7 mouse cellular contexts compared by ENCODE assay signal in genomic region chr13:74507981-74508380, GRCm38 (mm10). TPM values are rescaled to one million over a fixed set of nuclear protein-coding genes. Genes with fewer than 3 reads are reported as not detected.
A peak's percentile ranks its signal among the peaks of the same experiment; 100 is the strongest.
DNase-seq lines count a peak whose midpoint lies in the region; ATAC-seq and TF ChIP-seq lines count a peak whose summit lies in the region.
"Not testable (repeated sequence)": the region's sequence is repeated elsewhere in the genome, so short reads cannot be mapped to it uniquely, and the experiment has no call there.

No protein-coding gene starts in this region.

- not testable (repeated sequence) for TF ChIP-seq POLR2A in kidney, adult 2 months (IDR thresholded peaks at IDR 0.05; ENCODE audit: low read depth, low read length)

- not testable (repeated sequence) for H3K27me3 ChIP-seq in intestine, postnatal 0 days (replicated peaks; ENCODE audit: control insufficient read depth, insufficient read depth, low read length); kidney, adult 2 months (replicated peaks; ENCODE audit: control insufficient read depth, insufficient read depth, low read length)

- ATAC-seq in intestine, postnatal 0 days, result peak; percentile 61

- H3K4me3 ChIP-seq in intestine, postnatal 0 days (ENCODE audit: low read depth, low read length); kidney, adult 2 months (ENCODE audit: insufficient read depth, low read depth, low read length): not testable (repeated sequence)

- H3K9me3 ChIP-seq in intestine, postnatal 0 days (ENCODE audit: control insufficient read depth), result not testable (repeated sequence)

- H3K27ac ChIP-seq in intestine, postnatal 0 days (ENCODE audit: low read depth, low read length); kidney, adult 2 months (ENCODE audit: insufficient read depth, low read depth, low read length): not testable (repeated sequence)

- WGBS in intestine, postnatal 0 days, result 69% methylated on average over 6 of the region's 6 CpGs
- 81% methylated on average over 6 of the region's 6 CpGs for WGBS in kidney, adult 2 months

- not testable (repeated sequence) for H3K4me2 ChIP-seq in intestine, postnatal 0 days (replicated peaks; ENCODE audit: low read depth)

- DNase-seq in ES-CJ7 (ENCODE audit: low read depth, low spot score), result peak; percentile 37
- DNase-seq in ZHBTc4 (ENCODE audit: low read depth, low spot score), result peak; percentile 48
- DNase-seq in kidney, adult 2 months, result peak; percentile 75
- DNase-seq in kidney, postnatal 25 days, result peak; percentile 9 to 47
- DNase-seq in thymus, postnatal 14 days, result peak; percentile 13
- DNase-seq in yolk sac, embryonic 10.5 days (ENCODE audit: low spot score), result peak; percentile 22

- not testable (repeated sequence) for H3K9ac ChIP-seq in intestine, postnatal 0 days (ENCODE audit: low read depth, low read length)

- H3K4me1 ChIP-seq in intestine, postnatal 0 days (replicated peaks; ENCODE audit: control insufficient read depth, insufficient read depth, low read length); kidney, adult 2 months (ENCODE audit: control insufficient read depth, insufficient read depth, low read length): not testable (repeated sequence)

- not testable (repeated sequence) for H3K36me3 ChIP-seq in intestine, postnatal 0 days (ENCODE audit: control insufficient read depth, insufficient read depth); kidney, adult 2 months (ENCODE audit: control insufficient read depth, insufficient read depth, low read length)

- TF ChIP-seq CTCF in intestine, postnatal 0 days (IDR thresholded peaks at IDR 0.05; ENCODE audit: low read depth); kidney, adult 2 months (conservative IDR thresholded peaks at IDR 0.05; ENCODE audit: insufficient read depth, insufficient read length, low read depth, low read length): not testable (repeated sequence)

RNA-seq across cellular contexts. Expression of gene Zfp825, which starts 14.2 kb away (rescaled TPM):
- 8.1 and 9.3 TPM in 2 replicates for polyA plus RNA-seq in intestine, postnatal 0 days (2015; fragmentation: Nextera tagmentation; extraction: Ambion mirVana)
- 1.2 and 1.7 TPM in 2 replicates for polyA plus RNA-seq in kidney, adult 2 months (2012; rRNA removed)

Comparison
In these comparisons a context has a peak if more than half of its experiments do, and no peak if none do; other contexts are left out.
1. DNase-seq: peak in every context shown above with its lines; median percentile 75 in kidney, adult 2 months; 48 in ZHBTc4; 37 in ES-CJ7; 28 in kidney, postnatal 25 days; 22 in yolk sac, embryonic 10.5 days; 13 in thymus, postnatal 14 days.